Mouse (Mus musculus) neural tube, embryonic 15.5 days (tissue): ENCODE measurements around the gene Gm20422. TPM values are rescaled to one million over a fixed set of nuclear protein-coding genes. Genes with fewer than 3 reads are reported as not detected.
"Not testable (repeated sequence)": the region's sequence is repeated elsewhere in the genome, so short reads cannot be mapped to it uniquely, and the experiment has no call there.

Experiments used
- ATAC-seq: fragments of 200-750 bp; cut with Nextera tagmentation; 2 replicates; pipeline ENCODE4 v1.8.0; 2017; ENCODE audit warnings: mild to moderate bottlenecking, moderate TSS enrichment, moderate library complexity; ENCODE audit not compliant: low FRiP score
- H3K27ac ChIP-seq: fragments of 300-500 bp; sonication (generic); replicated peaks from 2 replicates; pipeline ENCODE4 v1.5.1; 2015; ENCODE audit warnings: mild to moderate bottlenecking, inconsistent platforms
- H3K27me3 ChIP-seq: fragments of 300-500 bp; sonication (generic); replicated peaks from 2 replicates; pipeline ENCODE4 v1.6.1; 2015; ENCODE audit warnings: inconsistent platforms
- H3K36me3 ChIP-seq: fragments of 300-500 bp; sonication (generic); 2 replicates; pipeline ENCODE4 v1.6.1; 2015; ENCODE audit warnings: inconsistent platforms
- H3K4me1 ChIP-seq: fragments of 300-500 bp; sonication (generic); 2 replicates; pipeline ENCODE4 v1.6.1; 2015; ENCODE audit warnings: inconsistent platforms
- H3K4me2 ChIP-seq: fragments of 300-500 bp; sonication (generic); 2 replicates; pipeline ENCODE4 v1.6.1; 2015; ENCODE audit warnings: inconsistent platforms, mild to moderate bottlenecking, moderate library complexity
- H3K4me3 ChIP-seq: fragments of 300-500 bp; sonication (generic); replicated peaks from 2 replicates; pipeline ENCODE4 v1.5.1; 2015; ENCODE audit warnings: mild to moderate bottlenecking, inconsistent platforms
- H3K9ac ChIP-seq: fragments of 300-500 bp; sonication (generic); replicated peaks from 2 replicates; pipeline ENCODE4 v1.6.1; 2015; ENCODE audit warnings: mild to moderate bottlenecking, inconsistent platforms
- H3K9me3 ChIP-seq: fragments of 300-500 bp; sonication (generic); replicated peaks from 2 replicates; pipeline ENCODE4 v1.6.1; 2016; ENCODE audit warnings: inconsistent platforms
- WGBS: fragments of 180-500 bp; shearing (Covaris S2); methylation state at CpG from one replicate; pipeline ENCODE4 v1.1.7; 2015; ENCODE audit warnings: mixed read lengths; 5-methylcytosine and 5-hydroxymethylcytosine counted together
- polyA plus RNA-seq: library from polyadenylated mRNA; unstranded; fragments of >200 nt; fragmentation: Nextera tagmentation; extraction: Ambion mirVana; gene quantifications from 2 replicates; pipeline ENCODE4 v1.2.1, GENCODE M21; 2015

Gene Gm20422
- polyA plus RNA-seq, 1 experiment from 2014 or later: not detected

DNA sequence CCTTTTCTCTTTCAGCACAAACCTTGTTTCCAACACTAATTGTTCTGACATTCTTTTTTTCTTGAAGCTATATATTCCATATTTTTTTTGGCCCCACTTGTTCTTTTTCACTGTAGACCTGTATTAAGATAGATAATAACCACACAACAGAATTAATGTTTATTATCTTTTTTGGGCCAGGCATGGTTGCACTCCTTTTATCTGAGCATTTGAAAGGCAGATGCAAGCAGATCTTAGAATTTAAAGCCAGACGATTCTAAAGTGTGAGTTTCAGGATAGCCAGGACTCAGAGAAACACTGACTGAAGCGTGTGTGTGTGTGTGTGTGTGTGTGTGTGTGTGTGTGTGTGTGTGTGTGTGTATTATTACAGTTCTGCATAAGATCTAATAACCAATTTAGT is 22.2 kb downstream of the Gm20422 start:
- WGBS: 92% methylated on average over 2 of the region's 2 CpGs
- Histone ChIP-seq H3K4me3 (no peak overlapping the region), H3K4me1 (peaks cover 16% of the 10 kb centered on the region), H3K9ac (no peak overlapping the region), H3K36me3 (peaks cover 9% of the 10 kb centered on the region), H3K9me3 (no peaks in the 10 kb centered on the region), H3K27me3 (no peaks in the 10 kb centered on the region), H3K27ac (no peak overlapping the region), H3K4me2 (no peak overlapping the region)
- ATAC-seq: no peak

DNA sequence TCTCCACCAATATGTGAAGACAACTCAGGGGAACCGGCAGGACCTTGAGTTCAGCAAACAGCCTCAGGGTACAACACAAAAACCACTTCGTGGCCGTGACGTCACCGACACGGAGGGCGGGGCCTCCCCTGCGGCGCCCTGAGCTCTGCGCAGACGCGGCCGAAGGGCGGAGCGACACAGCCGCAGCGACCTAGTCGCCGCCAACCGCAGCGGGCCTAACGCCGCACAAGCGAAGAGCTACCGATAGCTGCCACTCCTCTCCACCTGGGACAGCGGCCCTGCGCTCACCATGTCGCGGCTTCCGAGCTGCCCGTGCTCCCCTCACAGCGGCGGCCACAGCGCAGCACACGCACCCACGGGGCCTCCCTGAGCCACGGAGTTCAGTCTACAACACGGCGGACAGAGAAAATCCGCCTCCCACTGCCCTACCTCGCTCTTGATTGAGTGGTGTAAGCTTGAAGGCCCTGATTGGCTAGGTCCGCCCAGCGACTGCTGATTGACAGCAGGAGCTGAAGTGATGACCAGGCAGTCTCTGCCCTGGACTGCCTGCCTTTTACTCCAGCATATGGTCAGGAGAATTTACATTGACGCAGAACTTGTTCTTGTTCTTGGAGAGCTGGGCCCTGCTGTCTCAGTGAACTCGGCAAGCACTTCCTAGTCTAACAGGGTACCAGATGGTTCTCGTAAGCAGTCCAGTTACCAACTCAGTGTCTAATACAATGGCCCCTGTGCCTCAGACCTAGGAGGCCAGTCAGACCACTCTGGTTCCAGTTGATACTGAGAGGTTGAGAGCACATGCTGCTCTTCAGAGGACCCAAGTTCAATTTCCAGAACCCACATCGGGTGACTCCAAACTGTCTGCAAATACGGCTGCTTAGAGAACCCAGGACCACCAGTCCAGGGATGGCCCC is 24.9 kb downstream of the Gm20422 start, which contains the start of gene Zfp963:
Gene Zfp963, minus strand, starts transcription at position 427 of the 911 bp plus-strand sequence.
- no peaks in the 10 kb centered on the region for H3K36me3 ChIP-seq
- peak within 1 kb of the TSS; percentile 54 for H3K4me2 ChIP-seq
- H3K9me3 ChIP-seq: no peaks in the 10 kb centered on the region
- no peaks in the 10 kb centered on the region for H3K27me3 ChIP-seq
- H3K4me1 ChIP-seq: peaks cover 16% of the 10 kb centered on the region
- peak; percentile 98 for ATAC-seq
- peak within 1 kb of the TSS; percentile 95 for H3K9ac ChIP-seq
- 3% methylated on average over 48 of the region's 48 CpGs for WGBS
- H3K4me3 ChIP-seq: peak within 1 kb of the TSS; percentile 63
- peak within 1 kb of the TSS; percentile 99 for H3K27ac ChIP-seq

DNA sequence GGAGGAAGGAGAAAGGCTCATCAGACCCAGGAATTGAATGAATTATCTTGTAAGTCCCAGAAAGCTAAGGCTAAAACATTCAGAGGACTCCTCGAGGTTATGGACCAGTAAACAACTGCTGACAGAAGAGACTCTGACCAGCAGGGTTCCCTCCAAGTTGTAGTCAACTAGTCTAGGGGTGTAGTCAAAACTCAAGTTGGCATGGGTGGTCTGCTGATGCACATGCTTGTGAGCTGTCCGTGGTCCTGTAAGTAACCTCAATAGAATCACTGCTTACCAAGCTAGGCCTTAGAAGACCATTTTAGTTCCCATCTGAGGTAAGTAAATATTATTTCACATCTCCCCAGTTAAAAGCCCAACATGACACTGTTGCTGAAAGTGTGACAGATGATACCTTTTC is 33.5 kb downstream of the Gm20422 start:
- Histone ChIP-seq H3K27me3 (no peaks in the 10 kb centered on the region), H3K9ac (no peak overlapping the region), H3K4me2 (no peak overlapping the region)

DNA sequence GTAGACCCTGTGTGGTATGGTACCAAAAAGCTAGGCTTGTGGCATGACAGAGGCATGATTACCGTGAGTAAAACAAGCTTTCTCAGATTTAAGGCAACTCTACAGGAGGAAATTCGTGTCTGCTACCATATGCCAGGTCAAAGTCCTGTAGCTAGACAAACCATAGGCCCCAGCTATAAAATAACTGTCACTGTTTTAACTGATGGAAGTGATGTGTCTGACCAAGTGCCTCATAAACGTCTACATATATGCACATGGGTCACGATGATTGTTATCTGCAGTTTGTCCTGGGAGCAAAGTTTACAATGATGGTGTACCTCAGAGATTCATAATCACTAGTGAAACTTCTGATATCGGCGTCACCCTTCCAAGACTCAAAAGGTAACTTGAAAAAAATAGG is 33.9 kb downstream of the Gm20422 start:
- H3K9ac ChIP-seq: no peak overlapping the region
- no peaks in the 10 kb centered on the region for H3K9me3 ChIP-seq
- no peak overlapping the region for H3K4me2 ChIP-seq
- no peak overlapping the region for H3K27ac ChIP-seq
- no peak overlapping the region for H3K4me3 ChIP-seq
- H3K27me3 ChIP-seq: no peaks in the 10 kb centered on the region
- H3K4me1 ChIP-seq: no peaks in the 10 kb centered on the region
- ATAC-seq: no peak
- peaks cover 19% of the 10 kb centered on the region for H3K36me3 ChIP-seq
- 85% methylated on average over 6 of the region's 6 CpGs for WGBS

More for the DNA sequence above, 33.5 kb downstream of the Gm20422 start:
- 87% methylated on average over 2 of the region's 2 CpGs for WGBS
- ATAC-seq: no peak
- Histone ChIP-seq H3K27ac (no peak overlapping the region), H3K36me3 (peaks cover 19% of the 10 kb centered on the region), H3K9me3 (no peaks in the 10 kb centered on the region), H3K4me1 (no peaks in the 10 kb centered on the region), H3K4me3 (no peak overlapping the region)

DNA sequence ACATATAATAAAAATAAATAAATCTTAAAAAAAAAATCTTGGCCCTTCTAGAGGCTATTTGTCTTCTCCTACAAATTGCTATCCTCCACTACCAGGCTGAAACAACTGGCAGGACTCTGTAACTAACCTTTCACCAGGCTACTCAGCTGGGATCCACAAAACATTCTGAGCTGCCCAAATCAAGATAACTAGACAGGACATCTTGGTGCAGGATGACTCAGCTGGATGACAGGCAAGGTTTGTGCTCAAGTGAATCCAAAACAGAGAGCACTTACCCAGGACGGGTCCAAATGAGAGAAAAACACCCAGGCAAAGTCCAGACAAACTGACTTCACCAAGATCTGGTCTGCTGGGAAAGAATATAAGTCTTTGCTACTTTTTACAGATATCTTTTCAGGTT is 39.2 kb downstream of the Gm20422 start:
- Histone ChIP-seq H3K27me3 (no peaks in the 10 kb centered on the region), H3K9me3 (no peaks in the 10 kb centered on the region), H3K4me3 (no peak overlapping the region), H3K27ac (no peak overlapping the region), H3K9ac (no peak overlapping the region), H3K4me2 (no peak overlapping the region), H3K36me3 (0 out of 2 replicates have a peak, but pooled peaks cover 2% of the 10 kb centered on the region), H3K4me1 (no peaks in the 10 kb centered on the region)
- ATAC-seq: no peak
- WGBS: 77% methylated on average over 1 of the region's 1 CpGs

DNA sequence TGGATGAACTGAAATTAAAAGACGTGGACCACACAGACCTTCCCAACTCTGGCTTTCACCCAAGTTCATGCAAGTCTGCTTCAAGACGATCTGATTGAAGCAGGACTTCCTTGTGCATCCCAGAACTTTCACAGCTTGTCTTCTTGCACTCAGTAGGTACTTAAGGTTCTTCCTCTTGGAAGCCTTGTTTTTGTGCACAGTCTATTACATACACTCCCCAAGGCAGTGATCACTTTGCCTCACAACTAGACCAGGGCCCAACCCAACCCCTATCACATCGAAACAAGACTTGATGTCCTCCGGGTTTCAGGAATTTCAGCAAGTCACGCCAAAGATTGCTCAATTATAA is 57.5 kb downstream of the Gm20422 start:
- WGBS: 48% methylated on average over 5 of the region's 5 CpGs
- no peaks in the 10 kb centered on the region for H3K9me3 ChIP-seq
- peaks cover 32% of the 10 kb centered on the region for H3K4me1 ChIP-seq
- H3K4me3 ChIP-seq: peak overlapping the region; percentile 88
- no peaks in the 10 kb centered on the region for H3K36me3 ChIP-seq
- H3K9ac ChIP-seq: peak overlapping the region; percentile 23; the same call in 1 of the 2 replicates
- H3K27ac ChIP-seq: peak overlapping the region; percentile 100
- peak; percentile 25 for ATAC-seq
- no peaks in the 10 kb centered on the region for H3K27me3 ChIP-seq
- H3K4me2 ChIP-seq: peak overlapping the region; percentile 61

DNA sequence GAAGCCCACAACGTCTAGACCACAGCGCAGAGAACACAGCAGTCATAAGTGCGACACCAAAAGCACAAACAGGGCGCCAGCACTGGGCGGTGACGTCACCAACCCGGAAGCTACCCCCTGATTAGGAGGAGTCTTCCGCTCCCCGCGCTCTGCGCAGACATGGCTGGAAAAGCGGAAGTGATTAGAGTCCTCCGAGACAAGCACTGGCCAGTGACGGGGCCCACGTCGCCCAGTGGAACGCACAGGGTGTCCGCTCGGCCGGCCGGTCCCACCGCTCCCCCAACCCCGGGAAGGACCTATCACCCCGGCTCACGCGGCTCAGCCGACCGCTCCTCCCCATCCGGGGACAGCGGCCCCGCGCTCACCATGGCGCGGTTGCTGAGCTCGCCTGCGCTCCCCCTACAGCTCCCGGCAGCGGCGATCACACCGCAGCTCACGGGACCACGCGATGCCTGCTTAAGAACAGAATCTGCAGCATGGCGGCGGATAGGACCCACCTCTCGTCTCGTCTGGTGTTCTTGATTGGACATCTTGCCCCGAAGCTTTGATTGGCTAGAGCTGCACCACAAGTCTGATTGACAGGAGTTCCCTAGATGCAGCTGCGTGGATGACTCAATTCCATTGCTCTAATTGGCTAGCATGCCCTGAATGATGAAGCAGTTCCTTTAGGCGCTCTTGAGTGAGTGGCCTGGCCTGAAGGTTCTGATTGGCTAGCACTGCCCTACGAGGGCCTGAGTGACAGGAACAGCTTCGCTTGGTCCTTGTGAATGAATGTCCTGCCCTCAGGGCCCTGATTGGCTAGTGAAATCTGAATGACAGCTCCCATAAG is 58.1 kb downstream of the Gm20422 start:
- Histone ChIP-seq H3K27me3 (no peaks in the 10 kb centered on the region), H3K36me3 (no peaks in the 10 kb centered on the region), H3K4me2 (peak overlapping the region; percentile 61), H3K27ac (peak overlapping the region; percentile 100), H3K9me3 (no peaks in the 10 kb centered on the region), H3K9ac (peak overlapping the region; percentile 99), H3K4me1 (peaks cover 32% of the 10 kb centered on the region), H3K4me3 (peak overlapping the region; percentile 88)
- ATAC-seq: peak; percentile 99
- WGBS: 0% methylated on average over 52 of the region's 52 CpGs

DNA sequence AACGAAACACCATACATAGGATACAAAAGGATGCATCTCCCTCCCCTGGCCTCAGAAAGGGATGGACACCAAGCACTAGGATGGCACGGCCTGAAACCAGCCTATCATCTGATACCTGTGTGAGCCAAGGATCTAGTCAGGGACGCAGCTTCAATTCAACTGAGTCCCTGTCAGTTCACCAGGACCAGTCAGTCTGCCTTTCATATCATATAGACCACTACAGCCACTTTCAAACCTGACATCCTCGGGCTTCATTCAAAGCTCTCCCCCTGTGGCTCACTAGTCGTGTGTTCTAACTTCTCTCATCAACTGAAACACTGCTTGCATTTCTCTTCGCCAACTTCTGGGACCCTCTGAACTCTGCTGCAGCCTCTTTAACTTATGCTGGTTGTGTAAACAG is 59.3 kb downstream of the Gm20422 start:
- no peak overlapping the region for H3K27ac ChIP-seq
- H3K9me3 ChIP-seq: no peaks in the 10 kb centered on the region
- H3K4me3 ChIP-seq: peak overlapping the region; percentile 88
- ATAC-seq: no peak
- peak overlapping the region; percentile 28; the same call in 1 of the 2 replicates for H3K9ac ChIP-seq
- no peaks in the 10 kb centered on the region; the same call in 1 of the 2 replicates for H3K36me3 ChIP-seq
- WGBS: 83% methylated on average over 6 of the region's 6 CpGs
- H3K27me3 ChIP-seq: no peaks in the 10 kb centered on the region
- H3K4me2 ChIP-seq: peak overlapping the region; percentile 61
- H3K4me1 ChIP-seq: peaks cover 32% of the 10 kb centered on the region

DNA sequence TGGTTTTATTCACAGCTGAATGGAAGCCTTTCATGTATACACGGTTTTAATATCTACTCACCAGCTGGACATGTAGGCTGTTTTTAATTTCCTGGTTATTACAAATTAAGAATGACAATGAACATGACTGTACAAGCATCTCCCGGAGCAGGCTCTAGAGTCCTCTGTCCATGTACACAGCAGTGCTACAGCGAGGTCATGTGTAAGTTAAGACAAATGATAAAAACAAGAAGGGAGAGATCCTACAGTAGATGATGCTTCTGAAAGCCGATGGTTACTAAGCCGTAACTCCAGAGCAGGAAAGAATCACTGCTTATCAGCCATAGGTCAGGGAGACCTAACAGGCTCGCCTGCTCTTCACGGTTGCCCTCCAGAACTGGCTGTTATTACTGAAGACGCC is 61.2 kb downstream of the Gm20422 start:
- Histone ChIP-seq H3K4me2 (no peak overlapping the region), H3K36me3 (peaks cover 17% of the 10 kb centered on the region)
- no peak for ATAC-seq

DNA sequence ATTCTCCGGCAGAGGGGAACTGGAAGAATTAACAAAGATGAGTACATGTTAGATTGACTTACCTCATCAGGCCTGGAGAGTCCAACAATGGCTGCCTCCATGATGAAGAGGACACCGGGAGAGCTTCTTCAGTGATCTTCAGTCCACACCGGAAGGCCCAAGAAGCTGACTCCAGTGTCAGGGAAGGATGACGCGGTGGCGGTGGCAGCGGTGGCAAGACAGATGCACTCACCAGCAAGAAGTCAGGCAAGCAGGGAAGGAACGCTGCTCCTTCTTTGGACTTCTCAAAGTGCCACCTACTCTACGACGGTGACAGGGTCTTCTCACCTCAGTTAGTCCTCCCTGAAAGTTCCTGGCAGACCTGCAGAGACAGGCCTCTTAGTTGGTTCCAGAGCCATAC is 64.1 kb downstream of the Gm20422 start, which contains the start of gene Zfp869:
Gene Zfp869, minus strand, starts transcription at position 101 of the 400 bp plus-strand sequence.
- not testable (repeated sequence) for H3K9me3 ChIP-seq, H3K9ac ChIP-seq, H3K4me2 ChIP-seq, H3K27ac ChIP-seq, ATAC-seq, H3K27me3 ChIP-seq, H3K4me3 ChIP-seq
- H3K36me3 ChIP-seq: peaks cover 46% of the 10 kb centered on the region
- peaks cover 26% of the 10 kb centered on the region for H3K4me1 ChIP-seq
- WGBS: over 99% methylated on average over 9 of the region's 10 CpGs

More for the DNA sequence above, 61.2 kb downstream of the Gm20422 start:
- H3K27me3 ChIP-seq: no peaks in the 10 kb centered on the region
- no peak overlapping the region for H3K9ac ChIP-seq
- peaks cover 32% of the 10 kb centered on the region for H3K4me1 ChIP-seq
- no peak overlapping the region for H3K4me3 ChIP-seq
- no peak overlapping the region for H3K27ac ChIP-seq
- WGBS: 90% methylated on average over 8 of the region's 8 CpGs
- no peaks in the 10 kb centered on the region for H3K9me3 ChIP-seq

DNA sequence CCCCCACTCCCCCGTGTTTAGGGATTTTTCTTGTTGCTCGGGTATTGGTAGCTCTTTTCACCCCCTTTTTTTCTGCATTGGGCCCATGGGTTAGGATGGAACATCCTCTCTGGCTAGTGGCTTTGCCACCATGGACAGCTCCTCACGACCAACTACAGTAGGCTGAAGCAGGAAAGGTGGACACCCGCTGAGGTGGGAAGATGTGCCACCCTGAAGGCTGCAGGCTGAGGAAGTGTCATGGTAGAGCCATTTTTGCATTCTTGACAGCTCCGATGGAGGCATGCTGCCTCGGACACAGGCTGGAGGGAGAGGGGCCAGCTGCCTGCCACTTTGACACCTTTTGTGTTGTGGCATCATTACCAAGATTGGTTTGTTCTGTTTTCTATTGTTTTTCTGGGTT is 72.9 kb downstream of the Gm20422 start:
- H3K27ac ChIP-seq: no peak overlapping the region
- H3K9me3 ChIP-seq: no peaks in the 10 kb centered on the region
- 67% methylated on average over 6 of the region's 6 CpGs for WGBS
- no peak overlapping the region for H3K4me3 ChIP-seq
- no peaks in the 10 kb centered on the region for H3K27me3 ChIP-seq
- no peaks in the 10 kb centered on the region for H3K4me1 ChIP-seq
- H3K9ac ChIP-seq: no peak overlapping the region
- peaks cover 44% of the 10 kb centered on the region for H3K36me3 ChIP-seq
- no peak for ATAC-seq
- no peak overlapping the region for H3K4me2 ChIP-seq
